Mouse (Mus musculus) CH12.LX (cell line): ENCODE measurements around the gene Thg1l. TPM values are rescaled to one million over a fixed set of nuclear protein-coding genes. Genes with fewer than 3 reads are reported as not detected.
A peak's percentile ranks its signal among the peaks of the same experiment; 100 is the strongest.

Experiments
- DNase-seq: peaks from one replicate; pipeline ENCODE4 v3.0.0-alpha.2; 2013; ENCODE audit errors: extremely low read depth
- H3K27ac ChIP-seq: 2 replicates; pipeline ENCODE4 v1.5.1; 2012; ENCODE audit warnings: low read depth, mild to moderate bottlenecking, control low read depth, moderate library complexity; ENCODE audit not compliant: insufficient read depth
- H3K27me3 ChIP-seq: replicated peaks from 2 replicates; pipeline ENCODE3; 2012; ENCODE audit warnings: inconsistent platforms
- H3K36me3 ChIP-seq, 2 experiments: replicated peaks in 1 of 2; 2 replicates each; pipeline versions ENCODE3 to v1.6.1; 2012; ENCODE audit warnings: inconsistent platforms in 1 of 2, low read length in 1 of 2, mild to moderate bottlenecking in 1 of 2, mixed read lengths in 1 of 2, moderate library complexity in 1 of 2; ENCODE audit not compliant: control insufficient read depth in 1 of 2, insufficient read depth in 1 of 2
- H3K4me1 ChIP-seq, 2 experiments: 2 replicates each; pipeline ENCODE4 v1.6.1; 2012; ENCODE audit warnings: inconsistent platforms in 1 of 2, moderate library complexity in 1 of 2; ENCODE audit not compliant: insufficient read depth in 2 of 2, control insufficient read depth in 1 of 2
- H3K4me2 ChIP-seq: 2 replicates; pipeline ENCODE4 v1.6.1; 2012; ENCODE audit warnings: low read depth, mild to moderate bottlenecking, control low read depth; ENCODE audit not compliant: poor library complexity, insufficient read depth, severe bottlenecking
- H3K4me3 ChIP-seq, 3 experiments: fragments of 150-350 bp in 1 of 3; sonication (generic) in 1 of 3; replicated peaks in 1 of 3; 2 replicates each; pipeline versions ENCODE3 to v1.5.1; 2011 to 2012; ENCODE audit warnings: low read depth in 2 of 3, low read length in 2 of 3, mild to moderate bottlenecking in 2 of 3, moderate library complexity in 2 of 3, control low read depth in 1 of 3, improper control_type of control experiment in 1 of 3, inconsistent platforms in 1 of 3, mixed read lengths in 1 of 3; ENCODE audit not compliant: poor library complexity in 1 of 3
- H3K79me2 ChIP-seq: replicated peaks from 2 replicates; pipeline ENCODE4 v1.6.1; 2012; ENCODE audit warnings: mild to moderate bottlenecking, moderate library complexity; ENCODE audit not compliant: control insufficient read depth, poor library complexity, insufficient read depth, severe bottlenecking; ENCODE audit errors: extremely low read depth
- H3K9ac ChIP-seq: 2 replicates; pipeline ENCODE4 v1.6.1; 2012; ENCODE audit warnings: low read depth, mild to moderate bottlenecking, control low read depth, moderate library complexity; ENCODE audit not compliant: insufficient read depth
- H3K9me3 ChIP-seq: replicated peaks from 2 replicates; pipeline ENCODE3; 2012; ENCODE audit warnings: low read length, inconsistent platforms, mixed read lengths
- BHLHE40 ChIP-seq: IDR thresholded peaks from 2 replicates; pipeline ENCODE4 v1.6.1; 2011; ENCODE audit warnings: mild to moderate bottlenecking, low read depth, low read length, improper control_type of control experiment
- CHD1 ChIP-seq: IDR thresholded peaks from 2 replicates; pipeline ENCODE4 v1.6.1; 2012; ENCODE audit warnings: low read depth, low read length, improper control_type of control experiment, inconsistent platforms
- CTCF ChIP-seq, 2 experiments: IDR thresholded peaks in 1 of 2; conservative IDR thresholded peaks in 1 of 2; 2 replicates each; pipeline ENCODE4 v1.5.1; 2011 to 2012; ENCODE audit warnings: low read depth in 2 of 2, low read length in 2 of 2, improper control_type of control experiment in 1 of 2, inconsistent platforms in 1 of 2, mild to moderate bottlenecking in 1 of 2, moderate library complexity in 1 of 2
- ELF1 ChIP-seq: IDR thresholded peaks from 2 replicates; pipeline ENCODE4 v1.6.1; 2014; ENCODE audit warnings: low read depth, mild to moderate bottlenecking, inconsistent platforms, low read length, improper control_type of control experiment
- ETS1 ChIP-seq: conservative IDR thresholded peaks from 2 replicates; pipeline ENCODE4 v1.6.1; 2012; ENCODE audit warnings: low read depth, mild to moderate bottlenecking, inconsistent platforms, low read length, improper control_type of control experiment, moderate library complexity
- GABPA ChIP-seq: IDR thresholded peaks from 2 replicates; pipeline ENCODE4 v1.6.1; 2012; ENCODE audit warnings: low read depth, low read length, improper control_type of control experiment, inconsistent platforms; ENCODE audit not compliant: insufficient replicate concordance
- IRF4 ChIP-seq: IDR thresholded peaks from 2 replicates; pipeline ENCODE4 v1.6.1; 2014; ENCODE audit warnings: low read depth, mild to moderate bottlenecking, inconsistent platforms, low read length, improper control_type of control experiment
- JUN ChIP-seq: IDR thresholded peaks from 2 replicates; pipeline ENCODE4 v1.6.1; 2011; ENCODE audit warnings: low read depth, mild to moderate bottlenecking, low read length, improper control_type of control experiment, moderate library complexity; ENCODE audit not compliant: insufficient read depth
- JUND ChIP-seq: conservative IDR thresholded peaks from 2 replicates; pipeline ENCODE4 v1.6.1; 2011; ENCODE audit warnings: low read depth, low read length, improper control_type of control experiment
- KAT2A ChIP-seq: IDR thresholded peaks from 2 replicates; pipeline ENCODE4 v1.6.1; 2012; ENCODE audit warnings: low read length, improper control_type of control experiment, inconsistent platforms; ENCODE audit not compliant: insufficient replicate concordance
- MAFK ChIP-seq: IDR thresholded peaks from 2 replicates; pipeline ENCODE4 v1.6.1; 2011; ENCODE audit warnings: low read length, improper control_type of control experiment; ENCODE audit not compliant: insufficient replicate concordance
- MAX ChIP-seq: IDR thresholded peaks from 2 replicates; pipeline ENCODE4 v1.6.1; 2011; ENCODE audit warnings: low read length, improper control_type of control experiment
- MAZ ChIP-seq: IDR thresholded peaks from 2 replicates; pipeline ENCODE4 v1.6.1; 2012; ENCODE audit warnings: low read depth, mild to moderate bottlenecking, inconsistent platforms, low read length, improper control_type of control experiment, moderate library complexity
- MEF2A ChIP-seq: IDR thresholded peaks from 2 replicates; pipeline ENCODE4 v1.6.1; 2014; ENCODE audit warnings: low read depth, mild to moderate bottlenecking, inconsistent platforms, low read length, improper control_type of control experiment, borderline replicate concordance
- MXI1 ChIP-seq: IDR thresholded peaks from 2 replicates; pipeline ENCODE4 v1.6.1; 2011; ENCODE audit warnings: mild to moderate bottlenecking, low read depth, low read length, improper control_type of control experiment
- MYC ChIP-seq: IDR thresholded peaks from 2 replicates; pipeline ENCODE4 v1.6.1; 2011; ENCODE audit warnings: low read depth, mild to moderate bottlenecking, improper control_type of control experiment, low read length
- NELFE ChIP-seq: IDR thresholded peaks from 2 replicates; pipeline ENCODE4 v1.6.1; 2011; ENCODE audit warnings: low read depth, low read length, improper control_type of control experiment
- PAX5 ChIP-seq: IDR thresholded peaks from 2 replicates; pipeline ENCODE4 v1.6.1; 2012; ENCODE audit warnings: low read length, inconsistent platforms, mixed read lengths
- POLR2AphosphoS2 ChIP-seq: IDR thresholded peaks from 2 replicates; pipeline ENCODE4 v1.6.1; 2011; ENCODE audit warnings: low read depth, low read length, improper control_type of control experiment
- RAD21 ChIP-seq: IDR thresholded peaks from 2 replicates; pipeline ENCODE4 v1.6.1; 2011; ENCODE audit warnings: low read depth, mild to moderate bottlenecking, low read length, improper control_type of control experiment, moderate library complexity
- SMC3 ChIP-seq: IDR thresholded peaks from 2 replicates; pipeline ENCODE4 v1.6.1; 2011; ENCODE audit warnings: low read depth, low read length, improper control_type of control experiment
- TBP ChIP-seq: conservative IDR thresholded peaks from 2 replicates; pipeline ENCODE4 v1.6.1; 2011; ENCODE audit warnings: low read depth, low read length, improper control_type of control experiment
- TCF12 ChIP-seq: IDR thresholded peaks from 2 replicates; pipeline ENCODE4 v1.6.1; 2014; ENCODE audit warnings: low read depth, mild to moderate bottlenecking, inconsistent platforms, low read length, improper control_type of control experiment
- UBTF ChIP-seq: IDR thresholded peaks from 2 replicates; pipeline ENCODE4 v1.6.1; 2012; ENCODE audit warnings: low read depth, mild to moderate bottlenecking, inconsistent platforms, low read length, improper control_type of control experiment, moderate library complexity
- USF1 ChIP-seq: IDR thresholded peaks from 2 replicates; pipeline ENCODE4 v1.6.1; 2014; ENCODE audit warnings: low read depth, mild to moderate bottlenecking, inconsistent platforms, low read length, improper control_type of control experiment
- USF2 ChIP-seq: conservative IDR thresholded peaks from 2 replicates; pipeline ENCODE4 v1.6.1; 2011; ENCODE audit warnings: low read depth, low read length, improper control_type of control experiment
- ZKSCAN1 ChIP-seq: IDR thresholded peaks from 2 replicates; pipeline ENCODE4 v1.6.1; 2012; ENCODE audit warnings: low read depth, inconsistent platforms, low read length, improper control_type of control experiment, borderline replicate concordance
- ZNF384 ChIP-seq: IDR thresholded peaks from 2 replicates; pipeline ENCODE4 v1.6.1; 2012; ENCODE audit warnings: low read depth, low read length, improper control_type of control experiment, inconsistent platforms
- dilution Hi-C: fragments of 300-500 bp; cut with MboI; formaldehyde crosslinking; loops from 2 replicates; pipeline ENCODE4 v1.14.3; 2020; ENCODE audit warnings: low sequenced_read_pairs; ENCODE audit not compliant: extremely low pct_unique_long_range_greater_than_20kb, extremely low pct_ligation_motif_present
- in situ Hi-C: fragments of 300-500 bp; cut with MboI; formaldehyde crosslinking; loops from 3 replicates; pipeline ENCODE4 v1.14.3; 2019; ENCODE audit warnings: low sequenced_read_pairs, low pct_ligation_motif_present, low pct_unique_long_range_greater_than_20kb, mixed read lengths
- polyA plus RNA-seq: library from polyadenylated mRNA; unstranded; fragments of >175 nt; gene quantifications from 2 replicates; pipeline ENCODE4 v1.2.1, GENCODE M21; 2012; ENCODE audit warnings: low read depth; ENCODE audit not compliant: insufficient read length
- total RNA-seq, 2 experiments: library from RNA; depleted of rRNA; stranded (reverse); fragments of 300-350 nt in 1 of 2; fragments of >200 nt in 1 of 2; gene quantifications; 2 replicates each; pipeline ENCODE4 v1.2.3; 2012 to 2014

Thg1l gene
- total and polyA plus RNA-seq, 3 experiments: 32.7 to 60.0 (median 45.6) TPM

GRCm38 (mm10) chr11:45946796-45947195 lies 8.5 kb downstream of the Thg1l start:
- dilution Hi-C loops: no loop called here
- Histone ChIP-seq H3K27me3 (no peaks in the 10 kb centered on the region), H3K4me1 (peaks cover 0 to 25% of the 10 kb centered on the region in 2 experiments; a peak in 3 of 4 replicates), H3K27ac (no peak overlapping the region), H3K36me3 (peaks cover 37 to 59% of the 10 kb centered on the region in 2 experiments), H3K9ac (no peak overlapping the region), H3K9me3 (no peaks in the 10 kb centered on the region), H3K4me2 (no peak overlapping the region), H3K79me2 (no peaks in the 10 kb centered on the region), H3K4me3 (no peak overlapping the region)
- TF ChIP-seq POLR2AphosphoS2: no peak
- no peak for TF ChIP-seq JUN
- TF ChIP-seq TBP: no peak
- TF ChIP-seq MYC: no peak
- TF ChIP-seq CTCF (conservative IDR thresholded peaks at IDR 0.05 in 1 of 2, IDR thresholded peaks at IDR 0.05 in 1 of 2; ENCODE audit: low read depth in 2 of 2, low read length in 2 of 2): no peak
- TF ChIP-seq MAX: no peak
- TF ChIP-seq MAFK: no peak
- TF ChIP-seq MAZ: no peak
- no peak for TF ChIP-seq BHLHE40
- TF ChIP-seq CHD1: no peak
- no peak for TF ChIP-seq JUND
- TF ChIP-seq MEF2A: no peak
- TF ChIP-seq MXI1: no peak
- TF ChIP-seq ZKSCAN1: no peak
- TF ChIP-seq ETS1: no peak
- no peak for TF ChIP-seq KAT2A
- TF ChIP-seq SMC3: no peak
- DNase-seq: no peak
- in situ Hi-C loops: no loop called here

GRCm38 (mm10) chr11:45944643-45945156 lies 10.6 kb downstream of the Thg1l start, which contains the start of gene Lsm11:
TSS of gene Lsm11 (minus strand) at chr11:45944935.
- peak; percentile 95 for DNase-seq
- in situ Hi-C loops (no loop called here), dilution Hi-C loops (no loop called here)
- Histone ChIP-seq H3K27me3 (no peaks in the 10 kb centered on the region), H3K4me2 (peak within 1 kb of the TSS; percentile 81), H3K9ac (peak within 1 kb of the TSS; percentile 76), H3K79me2 (no peaks in the 10 kb centered on the region), H3K4me3 (peak within 1 kb of the TSS; percentile 71 to 92 (median 79)), H3K9me3 (no peaks in the 10 kb centered on the region), H3K27ac (no peak within 1 kb of the TSS), H3K36me3 (peaks cover 18 to 59% of the 10 kb centered on the region in 2 experiments), H3K4me1 (peaks cover 0 to 24% of the 10 kb centered on the region in 2 experiments; a peak in 3 of 4 replicates)
- no peak for TF ChIP-seq MAFK
- TF ChIP-seq ELF1: peak; percentile 69
- no peak for TF ChIP-seq KAT2A
- no peak for TF ChIP-seq JUND
- TF ChIP-seq MXI1: peak; percentile 76
- no peak for TF ChIP-seq PAX5
- TF ChIP-seq MAX: peak; percentile 72
- TF ChIP-seq MEF2A: peak; percentile 84
- TF ChIP-seq GABPA: no peak
- TF ChIP-seq JUN: no peak
- no peak; the same call in 1 of the 2 replicates for TF ChIP-seq USF1
- peak; percentile 89 for TF ChIP-seq RAD21
- TF ChIP-seq TCF12: peak; percentile 73
- peak; percentile 69; the same call in 1 of the 2 replicates for TF ChIP-seq IRF4
- peak; percentile 82; the same call in 1 of the 2 replicates for TF ChIP-seq MYC
- TF ChIP-seq ETS1: no peak
- peak; percentile 91 for TF ChIP-seq NELFE
- TF ChIP-seq SMC3: peak; percentile 83
- no peak for TF ChIP-seq ZKSCAN1
- TF ChIP-seq MAZ: peak; percentile 85; the same call in 1 of the 2 replicates
- TF ChIP-seq TBP: no peak
- TF ChIP-seq ZNF384: 0 out of 2 replicates have a peak, but pooled peaks have one; percentile 17
- no peak for TF ChIP-seq CHD1
- TF ChIP-seq UBTF: peak; percentile 74; the same call in 1 of the 2 replicates
- TF ChIP-seq USF2: no peak
